Mouse (Mus musculus) midbrain, embryonic 15.5 days (tissue): ENCODE data around the gene Trim10. TPM values are rescaled to one million over a fixed set of nuclear protein-coding genes. Genes with fewer than 3 reads are reported as not detected.

Experiments used
- ATAC-seq: fragments of 200-750 bp; cut with Nextera tagmentation; replicated peaks from 2 replicates; pipeline ENCODE4 v1.8.0; 2017; ENCODE audit warnings: moderate TSS enrichment
- H3K27ac ChIP-seq: fragments of 300-500 bp; sonication (generic); 2 replicates; pipeline ENCODE4 v1.5.1; 2015; ENCODE audit warnings: mild to moderate bottlenecking, inconsistent platforms
- H3K27me3 ChIP-seq: fragments of 300-500 bp; sonication (generic); replicated peaks from 2 replicates; pipeline ENCODE4 v1.6.1; 2015; ENCODE audit warnings: inconsistent platforms
- H3K36me3 ChIP-seq: fragments of 300-500 bp; sonication (generic); replicated peaks from 2 replicates; pipeline ENCODE4 v1.6.1; 2015; ENCODE audit warnings: inconsistent platforms
- H3K4me1 ChIP-seq: fragments of 300-500 bp; sonication (generic); 2 replicates; pipeline ENCODE4 v1.6.1; 2015; ENCODE audit warnings: inconsistent platforms
- H3K4me2 ChIP-seq: fragments of 300-500 bp; sonication (generic); 2 replicates; pipeline ENCODE4 v1.6.1; 2015; ENCODE audit warnings: inconsistent platforms, mild to moderate bottlenecking, moderate library complexity
- H3K4me3 ChIP-seq: fragments of 300-500 bp; sonication (generic); 2 replicates; pipeline ENCODE4 v1.5.1; 2015; ENCODE audit warnings: mild to moderate bottlenecking, inconsistent platforms
- H3K9ac ChIP-seq: fragments of 300-500 bp; sonication (generic); 2 replicates; pipeline ENCODE4 v1.6.1; 2015; ENCODE audit warnings: mild to moderate bottlenecking, inconsistent platforms
- H3K9me3 ChIP-seq: fragments of 300-500 bp; sonication (generic); 2 replicates; pipeline ENCODE4 v1.6.1; 2016; ENCODE audit warnings: inconsistent platforms
- WGBS: fragments of 180-500 bp; shearing (Covaris S2); methylation state at CpG from one replicate; pipeline ENCODE4 v1.1.7; 2015; ENCODE audit warnings: mixed read lengths; 5-methylcytosine and 5-hydroxymethylcytosine counted together
- polyA plus RNA-seq: library from polyadenylated mRNA; unstranded; fragments of >200 nt; fragmentation: Nextera tagmentation; extraction: Ambion mirVana; gene quantifications from 2 replicates; pipeline ENCODE4 v1.2.1, GENCODE M21; 2015

The Trim10 gene
- polyA plus RNA-seq, 1 experiment from 2014 or later = 1.2 TPM

DNA sequence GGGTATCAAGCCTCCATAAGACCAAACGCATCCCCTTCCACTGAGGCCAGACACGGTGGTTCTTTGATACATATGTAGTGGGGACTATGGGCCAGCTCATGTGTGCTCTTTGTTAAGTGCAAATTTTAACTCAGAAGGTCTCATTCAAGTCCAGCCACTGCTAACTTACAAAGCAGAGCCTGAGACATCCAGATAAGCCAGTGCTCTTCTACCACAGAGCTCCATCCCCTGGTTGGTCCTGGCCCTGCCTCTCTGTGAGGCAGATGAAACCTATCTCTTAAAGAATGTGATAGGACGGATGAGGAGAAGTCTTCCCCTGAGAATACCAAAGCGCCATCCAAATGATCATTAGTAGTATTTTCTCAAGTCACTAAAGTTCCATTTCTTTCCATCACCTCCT is 30.0 kb downstream of the Trim10 start:
- Histone ChIP-seq H3K9me3 (no peaks in the 10 kb centered on the region), H3K36me3 (no peaks in the 10 kb centered on the region), H3K27ac (no peak overlapping the region), H3K9ac (no peak overlapping the region), H3K27me3 (no peaks in the 10 kb centered on the region), H3K4me3 (no peak overlapping the region), H3K4me1 (no peaks in the 10 kb centered on the region), H3K4me2 (no peak overlapping the region)
- WGBS = 80% methylated on average over 4 of the region's 4 CpGs
- ATAC-seq = no peak

- no peaks in the 10 kb centered on the region for H3K36me3 ChIP-seq
- no peak for ATAC-seq
- H3K27me3 ChIP-seq = no peaks in the 10 kb centered on the region
- H3K9ac ChIP-seq = no peak overlapping the region
- WGBS = 90% methylated on average over 5 of the region's 5 CpGs
- no peaks in the 10 kb centered on the region for H3K4me1 ChIP-seq
- no peaks in the 10 kb centered on the region for H3K9me3 ChIP-seq
- H3K27ac ChIP-seq = no peak overlapping the region
- H3K4me3 ChIP-seq = no peak overlapping the region
- no peak overlapping the region for H3K4me2 ChIP-seq
Observed at GRCm38 (mm10) chr17:36900001-36900400, 30.6 kb downstream of the Trim10 start.

DNA sequence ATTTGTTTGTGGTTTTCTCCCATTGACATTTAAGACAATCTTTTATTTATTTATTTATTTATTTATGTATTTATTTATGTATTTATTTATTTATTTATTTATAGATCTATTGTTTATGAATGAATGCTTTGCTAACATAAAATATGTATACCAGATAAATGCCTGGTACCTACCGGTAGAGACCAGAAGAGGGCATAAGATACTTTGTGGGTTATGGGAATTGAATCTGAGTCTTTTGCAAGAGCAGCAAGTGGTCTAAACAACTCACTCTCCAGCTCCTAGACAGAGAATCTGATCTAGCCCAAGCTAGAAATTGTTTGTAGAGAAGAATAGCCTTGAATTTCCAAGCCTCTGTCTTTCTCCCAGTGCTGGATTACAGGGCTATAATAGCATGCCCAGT is 31.3 kb downstream of the Trim10 start:
- Histone ChIP-seq H3K9ac (no peak overlapping the region), H3K27me3 (no peaks in the 10 kb centered on the region), H3K4me2 (no peak overlapping the region), H3K4me3 (no peak overlapping the region), H3K9me3 (no peaks in the 10 kb centered on the region), H3K36me3 (no peaks in the 10 kb centered on the region), H3K4me1 (no peaks in the 10 kb centered on the region), H3K27ac (no peak overlapping the region)
- no peak for ATAC-seq
- 46% methylated on average over 1 of the region's 1 CpGs for WGBS

DNA sequence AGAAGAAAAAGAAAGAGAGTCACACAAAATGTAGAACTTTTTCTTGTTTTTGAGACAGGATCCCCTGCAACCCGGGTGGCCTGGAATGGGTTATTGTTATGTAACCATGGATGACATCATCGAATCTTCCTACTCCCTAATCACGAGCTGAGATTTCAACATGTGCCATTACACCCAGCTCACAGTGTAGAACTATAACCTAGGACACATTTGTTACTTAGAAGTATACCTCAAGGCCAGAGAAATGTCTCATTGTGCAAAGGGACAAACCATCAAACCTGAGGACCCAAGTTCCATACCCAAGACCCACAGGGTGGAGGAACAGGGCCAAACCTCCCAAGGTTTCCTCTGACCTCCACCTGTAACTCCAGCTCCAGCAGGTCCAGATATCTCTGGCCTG is 34.3 kb downstream of the Trim10 start:
- Histone ChIP-seq H3K27ac (no peak overlapping the region), H3K9me3 (no peaks in the 10 kb centered on the region), H3K9ac (no peak overlapping the region), H3K4me3 (no peak overlapping the region), H3K4me1 (no peaks in the 10 kb centered on the region), H3K36me3 (no peaks in the 10 kb centered on the region), H3K27me3 (no peaks in the 10 kb centered on the region), H3K4me2 (no peak overlapping the region)
- WGBS = 76% methylated on average over 3 of the region's 3 CpGs
- no peak for ATAC-seq

DNA sequence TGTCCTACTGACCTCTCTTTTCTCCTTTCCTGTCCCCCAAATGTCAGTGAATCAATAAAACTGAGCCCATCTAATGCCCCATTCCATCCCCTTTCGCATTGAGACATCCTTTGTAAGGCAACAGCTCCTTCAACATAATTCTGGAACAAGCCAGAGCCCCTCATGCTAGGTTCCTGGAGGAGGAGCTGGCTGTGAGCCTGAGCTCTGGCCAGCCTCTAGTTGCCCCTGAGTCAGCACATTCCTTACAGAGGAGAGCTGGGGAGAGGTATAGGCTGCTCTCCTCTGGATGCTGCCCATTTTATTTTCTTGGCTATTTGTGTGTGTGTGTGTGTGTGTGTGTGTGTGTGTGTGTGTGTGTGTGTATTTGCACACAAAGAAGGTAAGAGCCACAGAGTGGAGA is 38.9 kb downstream of the Trim10 start:
- Histone ChIP-seq H3K4me1 (no peaks in the 10 kb centered on the region), H3K4me2 (no peak overlapping the region), H3K9ac (no peak overlapping the region), H3K36me3 (no peaks in the 10 kb centered on the region), H3K9me3 (no peaks in the 10 kb centered on the region), H3K27me3 (no peaks in the 10 kb centered on the region), H3K4me3 (no peak overlapping the region), H3K27ac (no peak overlapping the region)
- no peak for ATAC-seq
- 39% methylated on average over 1 of the region's 1 CpGs for WGBS

DNA sequence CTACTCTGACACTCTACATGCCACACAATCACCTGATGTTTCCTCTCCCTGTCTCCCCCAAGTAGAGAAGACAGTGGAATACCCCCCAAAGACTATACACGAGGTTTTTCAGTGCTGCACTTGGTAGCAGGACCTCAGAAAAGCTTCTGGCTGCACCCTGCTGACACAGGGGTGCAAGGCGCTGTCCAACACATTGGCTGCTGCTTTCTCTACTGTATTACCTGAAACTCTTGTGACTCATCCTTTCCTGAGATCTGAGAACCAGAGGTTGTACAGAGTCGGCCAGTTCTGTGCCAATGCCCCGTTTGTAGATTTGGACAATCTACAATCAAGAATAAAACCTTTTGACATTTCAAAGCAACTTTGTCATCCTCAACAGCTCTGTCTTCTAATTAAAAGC is 40.4 kb downstream of the Trim10 start:
- H3K9me3 ChIP-seq = no peaks in the 10 kb centered on the region

DNA sequence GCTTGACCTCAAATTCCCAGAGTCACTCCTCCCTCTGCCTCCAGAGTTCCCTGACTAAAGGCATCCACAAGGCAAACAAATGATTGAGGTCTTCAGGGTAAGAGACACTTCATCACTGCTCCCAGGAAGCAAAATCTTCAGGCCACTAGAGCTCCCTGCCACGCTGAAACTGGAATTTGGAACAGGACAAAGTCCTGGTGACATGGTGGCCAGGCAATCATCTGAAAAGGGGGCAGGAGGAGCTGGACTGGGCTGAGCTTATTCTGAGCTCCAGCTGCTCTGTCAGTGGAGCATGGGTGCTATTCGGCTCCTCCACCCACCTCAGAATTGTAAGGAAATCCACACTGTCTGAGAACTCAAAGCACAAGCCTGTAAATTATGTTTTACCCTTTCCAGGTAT is 42.7 kb downstream of the Trim10 start:
- H3K9ac ChIP-seq = no peak overlapping the region
- no peaks in the 10 kb centered on the region for H3K27me3 ChIP-seq
- H3K27ac ChIP-seq = no peak overlapping the region
- no peaks in the 10 kb centered on the region for H3K36me3 ChIP-seq
- no peaks in the 10 kb centered on the region for H3K9me3 ChIP-seq
- no peak overlapping the region for H3K4me2 ChIP-seq
- no peak for ATAC-seq
- no peak overlapping the region for H3K4me3 ChIP-seq
- 72% methylated on average over 2 of the region's 2 CpGs for WGBS
- H3K4me1 ChIP-seq = no peaks in the 10 kb centered on the region

More for the DNA sequence above, 40.4 kb downstream of the Trim10 start:
- H3K4me3 ChIP-seq = no peak overlapping the region
- no peak overlapping the region for H3K9ac ChIP-seq
- no peaks in the 10 kb centered on the region for H3K27me3 ChIP-seq
- no peaks in the 10 kb centered on the region for H3K36me3 ChIP-seq
- ATAC-seq = no peak
- H3K27ac ChIP-seq = no peak overlapping the region
- no peaks in the 10 kb centered on the region for H3K4me1 ChIP-seq
- WGBS = 55% methylated on average over 4 of the region's 4 CpGs
- H3K4me2 ChIP-seq = no peak overlapping the region

- Histone ChIP-seq H3K27ac (no peak overlapping the region), H3K9me3 (no peaks in the 10 kb centered on the region), H3K36me3 (no peaks in the 10 kb centered on the region), H3K4me1 (no peaks in the 10 kb centered on the region), H3K9ac (no peak overlapping the region), H3K4me3 (no peak overlapping the region), H3K4me2 (no peak overlapping the region), H3K27me3 (no peaks in the 10 kb centered on the region)
- no peak for ATAC-seq
- WGBS = 2% methylated on average over 2 of the region's 2 CpGs
Observed at GRCm38 (mm10) chr17:36914108-36914507, 44.7 kb downstream of the Trim10 start.

DNA sequence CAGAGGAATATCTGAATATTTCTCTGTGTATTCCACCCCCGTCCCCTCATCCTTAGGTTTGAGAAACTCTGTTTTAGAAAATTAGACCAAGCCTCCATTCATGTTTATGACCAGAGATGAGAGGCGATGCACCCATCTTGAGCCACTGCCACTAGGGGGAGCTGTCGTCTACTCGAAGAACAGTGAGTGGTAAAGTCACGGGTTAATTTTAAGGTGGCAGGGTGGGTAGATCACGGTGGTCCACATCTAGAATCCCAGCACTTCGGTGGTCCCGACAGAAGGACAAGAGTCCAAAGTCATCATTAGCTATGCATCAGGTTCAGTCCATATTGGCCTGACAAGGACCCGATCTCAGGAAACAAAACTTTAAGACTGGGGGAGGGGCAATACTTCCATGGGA is 45.7 kb downstream of the Trim10 start:
- no peaks in the 10 kb centered on the region for H3K4me1 ChIP-seq
- no peak overlapping the region for H3K9ac ChIP-seq
- no peaks in the 10 kb centered on the region for H3K36me3 ChIP-seq
- H3K4me3 ChIP-seq = no peak overlapping the region
- no peak overlapping the region for H3K27ac ChIP-seq
- ATAC-seq = peak; percentile 11; the same call in 1 of the 2 replicates
- no peaks in the 10 kb centered on the region for H3K27me3 ChIP-seq
- H3K9me3 ChIP-seq = no peaks in the 10 kb centered on the region
- 14% methylated on average over 9 of the region's 9 CpGs for WGBS
- no peak overlapping the region for H3K4me2 ChIP-seq

DNA sequence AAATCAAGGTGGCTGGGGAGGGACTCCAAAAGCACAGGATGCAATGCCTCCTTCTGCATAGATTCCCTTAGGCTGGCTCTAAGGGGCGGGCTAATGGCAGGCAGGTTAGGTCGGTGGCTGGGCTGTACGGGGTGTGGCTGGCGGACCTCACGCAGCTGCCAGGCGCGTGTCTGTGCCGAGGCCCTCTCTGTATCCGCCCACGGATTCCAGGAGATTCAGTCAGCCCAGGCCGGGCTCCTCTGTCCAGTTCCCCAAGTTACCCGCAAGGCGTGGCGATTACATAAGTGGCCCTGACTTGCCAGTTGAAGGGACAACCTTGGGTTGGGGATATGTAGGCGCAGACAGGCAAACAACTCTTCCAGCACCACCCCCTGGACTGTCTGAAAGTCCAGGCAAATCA is 50.9 kb downstream of the Trim10 start:
- 56% methylated on average over 15 of the region's 15 CpGs for WGBS
- Histone ChIP-seq H3K4me2 (no peak overlapping the region), H3K9ac (no peak overlapping the region), H3K9me3 (no peaks in the 10 kb centered on the region), H3K27me3 (no peaks in the 10 kb centered on the region), H3K4me3 (no peak overlapping the region), H3K4me1 (no peaks in the 10 kb centered on the region), H3K36me3 (no peaks in the 10 kb centered on the region), H3K27ac (no peak overlapping the region)
- ATAC-seq = no peak

DNA sequence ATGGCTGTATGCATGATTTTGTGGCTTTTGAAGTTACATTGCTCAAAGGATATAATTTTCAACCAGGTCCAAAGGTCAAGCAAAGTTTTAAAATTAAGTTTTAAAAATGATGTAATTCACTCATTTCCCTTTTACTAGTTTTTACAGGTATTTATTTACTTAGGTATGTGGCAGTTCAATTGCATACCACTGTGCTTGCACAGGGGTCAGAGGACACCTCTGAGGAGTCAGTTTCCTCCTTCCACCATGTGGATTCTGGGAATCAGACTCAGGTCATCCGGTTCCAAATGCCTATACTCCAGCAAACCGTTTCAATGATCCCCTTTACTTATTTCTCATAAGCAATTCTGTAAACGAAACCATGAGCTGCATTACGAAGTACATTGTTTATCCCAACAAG is 53.3 kb downstream of the Trim10 start:
- Histone ChIP-seq H3K9me3 (no peaks in the 10 kb centered on the region), H3K27ac (no peak overlapping the region), H3K36me3 (no peaks in the 10 kb centered on the region), H3K4me1 (no peaks in the 10 kb centered on the region), H3K4me2 (no peak overlapping the region), H3K27me3 (no peaks in the 10 kb centered on the region), H3K9ac (no peak overlapping the region), H3K4me3 (no peak overlapping the region)
- WGBS = 84% methylated on average over 4 of the region's 4 CpGs
- ATAC-seq = no peak

- Histone ChIP-seq H3K4me1 (no peaks in the 10 kb centered on the region), H3K36me3 (no peaks in the 10 kb centered on the region), H3K9me3 (no peaks in the 10 kb centered on the region), H3K9ac (no peak overlapping the region), H3K4me3 (no peak overlapping the region), H3K27me3 (no peaks in the 10 kb centered on the region), H3K4me2 (no peak overlapping the region), H3K27ac (no peak overlapping the region)
- ATAC-seq = no peak
- WGBS = 56% methylated on average over 4 of the region's 4 CpGs
Observed at GRCm38 (mm10) chr17:36923491-36923890, 54.1 kb downstream of the Trim10 start.
